Mouse (Mus musculus): ENCODE results near the gene Cdk16. TPM values are rescaled to one million over a fixed set of nuclear protein-coding genes. Genes with fewer than 3 reads are reported as not detected.

Gene Cdk16
- total RNA-seq, 4 experiments from 2014 or later: 105 to 130 (median 120) TPM

Other genes with a start within 250 kb of the Cdk16 start
- gene Rgn, start 138.2 kb upstream of the Cdk16 start, total RNA-seq (2022): under 1 TPM in 1 of 4 experiments, not detected in 3; 0.46 TPM
- 10 to 100 TPM in 1 of 4 experiments, 1 to 10 TPM in 3; 8.4 to 10.3 (median 9.2) TPM for gene Rbm10, start 70.5 kb upstream of the Cdk16 start, total RNA-seq (2022)
- 100 to 1,000 TPM; 396 to 439 (median 407) TPM for gene Ndufb11, start 70.3 kb upstream of the Cdk16 start, total RNA-seq (2022)
- gene Uba1, start 29.6 kb upstream of the Cdk16 start, total RNA-seq (2022): 100 to 1,000 TPM; 143 to 161 (median 149) TPM
- gene Usp11, start 16.0 kb downstream of the Cdk16 start, total RNA-seq (2022): 1 to 10 TPM; 1.7 to 2.3 (median 2.1) TPM
- 100 to 1,000 TPM; 102 to 107 (median 105) TPM for gene Araf, start 109.9 kb downstream of the Cdk16 start, total RNA-seq (2022)
- gene Timp1, start 182.2 kb downstream of the Cdk16 start, total RNA-seq (2022): under 1 TPM in 3 of 4 experiments, not detected in 1; 0.36 to 0.99 (median 0.59) TPM
- gene Syn1, start 233.1 kb downstream of the Cdk16 start, total RNA-seq (2022): under 1 TPM in 1 of 4 experiments, not detected in 3; 0.10 TPM
- gene Cfp, start 243.6 kb downstream of the Cdk16 start, total RNA-seq (2022): 1 to 10 TPM; 1.3 to 4.5 (median 2.1) TPM